Mouse (Mus musculus) kidney, postnatal 14 days (tissue): ENCODE measurements around the gene Nav2.
A peak's percentile ranks its signal among the peaks of the same experiment; 100 is the strongest.

Source experiments
- DNase-seq: peaks from one replicate; pipeline ENCODE4 v3.0.0; 2022; ENCODE audit warnings: mixed read lengths

Nav2 gene

GRCm38 (mm10) chr7:48908521-48909341, at the start of gene Nav2:
Gene Nav2, plus strand, starts transcription at chr7:48908716.
- DNase-seq: no peak

DNA sequence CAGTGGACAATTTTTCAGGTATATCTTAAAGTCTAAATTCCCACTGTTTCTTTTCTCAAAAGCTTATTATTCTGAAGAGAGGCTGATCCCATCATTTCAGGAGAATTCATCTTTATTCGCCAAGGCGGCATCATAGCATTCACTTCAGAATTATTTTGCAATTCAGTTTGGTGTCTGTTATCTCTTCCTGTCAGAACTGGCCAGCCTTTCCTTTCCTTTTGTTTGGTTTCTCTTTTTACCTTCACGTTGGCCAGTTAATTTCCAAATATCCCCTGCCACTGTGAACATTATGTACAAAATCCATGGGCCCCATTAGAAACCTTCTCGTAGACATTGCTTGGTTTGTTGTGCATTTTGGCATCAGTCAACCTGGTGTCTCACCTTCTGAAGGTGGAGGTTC, 49.2 kb upstream of the Nav2 start:
- DNase-seq: no peak

DNA sequence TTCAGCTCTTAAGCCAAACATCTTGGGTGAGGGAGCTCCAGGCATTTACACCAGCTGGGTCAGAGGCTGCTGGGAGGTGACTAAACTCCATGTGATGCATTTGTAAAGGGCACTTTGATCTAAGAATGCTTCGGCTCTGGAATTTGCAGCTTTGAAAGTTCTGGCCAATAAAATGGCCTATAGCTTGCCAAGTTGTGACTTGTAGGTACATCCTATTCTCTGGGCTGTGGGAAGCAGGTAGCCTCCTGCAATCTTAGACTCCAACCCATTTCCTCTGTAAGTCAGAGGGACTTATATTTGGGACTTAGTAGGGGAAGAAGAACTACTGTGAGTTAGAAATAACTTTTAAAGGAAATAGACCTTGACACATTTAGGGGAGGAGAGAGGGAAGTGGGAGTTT, 47.6 kb upstream of the Nav2 start:
- DNase-seq: no peak

- DNase-seq: no peak
Observed at GRCm38 (mm10) chr7:48861796-48862195, 46.7 kb upstream of the Nav2 start.

DNA sequence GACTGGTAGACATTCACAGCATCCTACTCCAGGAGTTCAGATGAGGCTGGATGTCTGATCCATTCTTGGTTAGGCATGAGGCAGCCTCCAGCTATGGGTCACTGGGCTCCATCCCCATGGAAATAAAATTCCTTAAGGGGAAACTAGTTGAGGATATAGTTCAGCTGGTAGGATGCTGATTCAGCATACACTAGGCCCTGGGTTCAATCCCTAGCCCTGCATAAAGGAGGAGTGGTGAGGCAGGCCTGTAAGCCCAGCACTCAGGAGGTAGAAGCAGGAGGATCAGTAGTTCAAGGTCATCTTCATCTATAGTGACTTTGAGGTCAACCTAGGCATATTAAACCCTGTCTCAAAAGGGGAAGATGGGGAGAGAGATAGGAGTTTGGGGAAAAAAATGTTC, 44.3 kb upstream of the Nav2 start:
- DNase-seq: no peak

DNA sequence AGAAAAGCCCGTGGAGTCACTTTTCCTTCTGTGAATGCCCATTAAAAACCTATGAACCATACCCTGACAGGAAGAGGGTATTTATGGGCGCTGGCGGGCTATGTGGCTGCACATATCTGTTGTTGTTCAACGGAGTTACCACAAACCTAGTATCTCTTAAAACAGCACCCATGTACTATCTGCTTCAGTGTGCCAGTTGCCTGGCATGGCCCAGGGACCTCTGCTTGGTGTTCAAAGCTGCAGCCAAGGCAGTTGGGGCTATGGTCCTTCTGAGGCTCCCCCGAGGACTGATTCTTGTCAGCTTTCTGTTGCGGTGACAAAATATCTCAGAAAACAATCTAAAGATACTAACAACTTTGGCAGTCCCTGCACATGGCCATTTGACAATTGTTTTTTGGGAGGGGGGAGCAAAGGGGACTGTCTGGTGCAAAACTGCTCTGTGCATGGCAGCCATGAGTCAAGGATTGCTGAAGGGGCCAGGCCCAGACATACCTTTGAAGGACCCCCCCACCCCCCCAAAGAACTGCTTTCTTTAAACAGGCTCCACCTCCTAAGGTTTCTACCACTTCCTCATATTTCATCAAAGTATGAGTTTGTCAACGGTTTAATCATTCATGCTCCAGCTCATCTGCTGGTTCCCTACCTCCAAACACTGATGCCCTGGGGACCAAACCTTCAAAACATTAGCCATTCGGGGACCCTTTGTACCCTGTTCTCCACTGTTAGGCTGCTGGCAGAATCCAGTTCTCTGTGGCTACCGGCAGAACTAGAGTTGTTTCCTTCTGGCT, 43.7 kb upstream of the Nav2 start:
- DNase-seq: no peak

GRCm38 (mm10) chr7:48867576-48867975, 40.9 kb upstream of the Nav2 start:
- DNase-seq: no peak

DNA sequence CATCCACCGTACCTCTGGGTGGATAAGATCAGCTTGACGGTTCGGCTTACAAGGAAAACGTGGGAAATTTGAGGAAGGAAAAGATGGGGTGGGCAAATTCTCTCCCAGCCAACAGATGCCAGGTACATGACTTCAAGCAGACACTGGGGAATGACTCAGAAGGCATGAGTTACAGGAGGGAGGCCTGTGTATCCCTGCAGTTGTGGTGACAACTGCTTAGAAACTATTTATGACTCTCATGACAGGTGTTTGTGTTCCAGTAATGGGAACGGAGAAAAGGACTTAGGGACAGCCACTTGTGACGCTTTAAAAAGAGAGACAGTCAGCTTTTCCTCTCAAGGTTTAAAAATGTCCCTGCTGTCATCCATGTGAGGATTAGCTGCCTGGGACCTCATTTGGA, 38.4 kb upstream of the Nav2 start:
- DNase-seq: no peak

- DNase-seq: no peak
Observed at GRCm38 (mm10) chr7:48870579-48871180, 37.8 kb upstream of the Nav2 start.

DNA sequence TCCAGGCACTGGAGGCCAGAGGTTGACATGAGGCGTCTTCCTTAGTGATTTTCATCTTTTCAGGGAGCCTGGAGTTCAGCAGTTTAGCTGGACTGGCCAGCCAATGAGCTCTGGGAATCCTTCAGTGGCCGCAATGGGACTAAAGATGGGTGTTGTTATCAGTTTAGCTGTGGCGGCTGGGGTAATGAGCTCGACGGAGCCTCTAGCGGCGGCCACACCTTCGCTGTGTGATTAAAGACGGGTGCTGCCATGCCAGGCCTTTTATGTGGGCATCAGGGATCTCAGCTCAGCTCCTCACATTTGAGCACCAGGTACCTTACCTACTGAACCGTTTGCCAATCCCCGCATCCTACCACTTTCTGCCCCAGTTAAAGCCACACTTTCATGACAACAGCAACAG, 37.2 kb upstream of the Nav2 start:
- DNase-seq: no peak

GRCm38 (mm10) chr7:48875096-48875495, 33.4 kb upstream of the Nav2 start:
- no peak for DNase-seq

- DNase-seq: peak; percentile 62
Observed at GRCm38 (mm10) chr7:48876526-48876925, 32.0 kb upstream of the Nav2 start.

GRCm38 (mm10) chr7:48877786-48878390, 30.6 kb upstream of the Nav2 start:
- no peak for DNase-seq

DNA sequence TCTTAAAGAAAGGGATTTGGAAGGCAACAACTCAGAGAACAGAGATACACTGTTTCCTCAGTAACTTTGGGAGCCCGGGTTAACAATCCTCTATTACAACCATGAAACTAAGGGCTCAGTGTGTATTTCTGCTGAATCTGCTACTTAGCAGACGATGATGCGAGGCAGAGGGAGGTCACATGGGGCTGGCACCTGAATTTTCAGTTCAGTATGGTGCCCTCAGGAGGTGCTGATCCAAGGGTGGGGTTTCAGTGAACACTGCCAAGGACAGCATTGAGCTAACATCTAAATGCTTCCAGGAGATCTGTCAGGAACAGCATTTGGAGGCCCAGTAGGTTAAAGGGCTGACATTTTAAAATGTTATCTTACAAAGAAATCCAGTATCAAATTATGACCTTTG, 28.9 kb upstream of the Nav2 start:
- DNase-seq: no peak

DNA sequence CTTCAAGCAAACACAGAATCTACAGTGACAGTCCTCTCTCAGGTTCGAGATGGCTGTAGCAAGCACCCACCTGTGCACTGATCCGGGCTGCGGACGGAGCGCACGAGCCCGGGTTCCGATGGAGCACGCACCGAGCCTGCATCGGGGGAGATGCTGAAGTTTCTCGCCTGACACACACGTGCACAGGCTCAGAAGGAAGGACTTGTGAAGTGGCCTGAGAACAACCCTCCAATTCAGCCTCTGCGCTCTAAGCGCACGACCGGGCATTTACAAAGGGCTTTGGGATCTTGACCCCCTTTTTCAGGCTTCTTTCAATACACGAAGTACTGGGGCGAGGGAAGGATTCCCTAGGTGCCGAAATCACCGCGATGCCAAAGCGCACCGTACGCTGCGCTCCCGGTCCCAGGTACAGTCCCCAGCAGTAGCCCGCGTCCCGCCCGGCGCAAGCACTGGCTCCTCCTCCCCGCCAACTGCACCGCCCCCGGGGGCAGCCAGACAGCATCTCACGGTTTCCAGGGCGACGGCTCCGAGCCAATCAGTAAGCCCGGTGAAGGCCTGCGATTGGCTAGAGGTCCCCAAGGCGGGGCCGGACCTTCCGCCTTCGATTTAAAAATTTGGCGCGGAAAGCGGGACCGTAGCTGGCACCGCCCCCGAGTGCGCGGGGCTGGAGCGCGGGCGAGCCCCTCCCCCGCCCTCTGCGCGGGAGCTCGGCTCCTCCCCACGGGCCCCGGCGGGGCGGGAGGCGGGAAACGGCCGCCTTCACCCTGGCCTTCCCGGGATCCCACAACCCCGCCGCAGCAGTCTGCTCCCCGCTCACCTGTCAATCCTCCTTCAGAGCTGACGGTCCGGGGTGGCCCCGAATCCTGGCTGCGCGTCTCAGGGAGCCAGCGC, 27.7 kb upstream of the Nav2 start:
- DNase-seq: peak; percentile 98

GRCm38 (mm10) chr7:48881486-48881885, 27.0 kb upstream of the Nav2 start, which contains the start of gene E2f8:
Gene E2f8, minus strand, starts transcription at chr7:48881596.
- DNase-seq: peak; percentile 87

GRCm38 (mm10) chr7:48881971-48882609, 26.4 kb upstream of the Nav2 start:
- no peak for DNase-seq

- DNase-seq: no peak
Observed at GRCm38 (mm10) chr7:48883525-48884265, 24.8 kb upstream of the Nav2 start.

DNA sequence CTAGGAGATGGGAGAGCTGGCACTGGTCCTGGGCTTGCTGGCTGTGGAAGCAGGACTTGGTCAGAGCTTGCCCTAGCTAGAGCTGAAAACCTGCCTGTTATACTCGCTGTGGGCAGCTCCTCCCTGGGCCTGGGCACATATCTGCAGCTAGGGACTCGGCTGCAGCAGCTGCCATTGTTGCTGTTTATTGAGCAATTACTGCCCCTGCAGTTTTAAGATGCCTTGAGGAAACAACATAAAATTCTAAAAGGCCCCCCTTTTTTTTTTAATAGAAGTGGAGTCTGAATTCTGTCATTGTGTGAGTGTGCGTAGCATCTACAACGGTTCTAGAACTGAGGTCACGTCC, 24.3 kb upstream of the Nav2 start:
- DNase-seq: no peak

DNA sequence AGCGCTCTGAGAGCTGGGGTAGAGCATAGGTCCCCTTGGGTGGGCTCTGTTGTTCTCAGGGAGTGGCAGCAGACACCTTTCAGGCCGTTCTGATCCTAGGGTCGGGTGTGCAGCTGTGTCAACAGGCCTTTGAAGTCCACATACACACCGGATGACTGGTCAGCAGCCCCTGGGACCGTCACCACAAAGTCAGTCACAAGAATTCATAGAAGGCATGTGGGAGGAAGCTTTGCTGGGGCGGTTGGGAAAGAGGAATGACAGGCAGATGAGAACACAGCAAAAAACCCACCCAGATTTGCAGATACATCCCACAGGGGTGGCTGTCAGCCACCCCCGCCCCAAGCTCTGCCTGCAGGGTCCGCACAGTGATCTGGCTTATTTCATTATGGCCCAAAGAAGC, 20.5 kb upstream of the Nav2 start:
- no peak for DNase-seq

- DNase-seq: no peak
Observed at GRCm38 (mm10) chr7:48888751-48889150, 19.8 kb upstream of the Nav2 start.
